Mouse (Mus musculus) cortical plate, adult 2 months (tissue): ENCODE measurements around the gene Efcab8.

Experiments
- CTCF ChIP-seq: fragments of 200-500 bp; IDR thresholded peaks from 2 replicates; pipeline ENCODE4 v1.5.1; 2011; ENCODE audit warnings: mild to moderate bottlenecking, control low read depth, low read length; ENCODE audit not compliant: insufficient read depth; ENCODE audit errors: extremely low read depth
- POLR2A ChIP-seq: fragments of 200-500 bp; IDR thresholded peaks from 2 replicates; pipeline ENCODE4 v1.6.1; 2011; ENCODE audit warnings: mild to moderate bottlenecking, low read length, control low read depth; ENCODE audit not compliant: insufficient read depth; ENCODE audit errors: extremely low read depth

- no peak for TF ChIP-seq POLR2A
- TF ChIP-seq CTCF = no peak
Observed at GRCm38 (mm10) chr2:153747994-153748393, 31.7 kb upstream of the Efcab8 start.
